Comparison of ENCODE assay signal across 1 mouse cellular context in genomic region chr8:70760775-70761406, GRCm38 (mm10).
TF ChIP-seq lines count a peak whose summit lies in the region.

Gene Mpv17l2 (minus strand): TSS chr8:70760946.

TF ChIP-seq in MEL, 35 proteins besides CTCF, POLR2A, EP300 and RAD21 (continued from another document):
- TF ChIP-seq UBTF (IDR thresholded peaks at IDR 0.05; ENCODE audit: borderline replicate concordance, insufficient read depth, low read depth, low read length): no peak
- TF ChIP-seq ZKSCAN1 (IDR thresholded peaks at IDR 0.05; ENCODE audit: low read depth, low read length): no peak
- TF ChIP-seq CHD1 (IDR thresholded peaks at IDR 0.05; ENCODE audit: low read depth, low read length): no peak
